9 mouse cellular contexts compared by ENCODE assay signal in genomic region chr5:114897374-114897793, GRCm38 (mm10). TPM values are rescaled to one million over a fixed set of nuclear protein-coding genes. Genes with fewer than 3 reads are reported as not detected.
DNase-seq lines count a peak whose midpoint lies in the region; ATAC-seq and TF ChIP-seq lines count a peak whose summit lies in the region.
"Had no signal": no experiment of that assay in that cellular context is flagged by ENCODE, and none has a peak within 500 bp of the region (broad histone marks: within the 10 kb centered on the region; RNA-seq: fewer than 3 reads in every experiment).

No protein-coding gene starts in this region.

- ATAC-seq in lung, embryonic 16.5 days (ENCODE audit: low read depth), result no peak
- ATAC-seq in stomach, embryonic 16.5 days (ENCODE audit: insufficient read depth, low FRiP score), result peak; percentile 37; the same call in 1 of the 2 replicates

- no peak for TF ChIP-seq POLR2A in kidney, adult 2 months (IDR thresholded peaks at IDR 0.05; ENCODE audit: low read depth, low read length)

- no peak for TF ChIP-seq CTCF in kidney, adult 2 months (conservative IDR thresholded peaks at IDR 0.05; ENCODE audit: insufficient read depth, insufficient read length, low read depth, low read length)

- H3K36me3 ChIP-seq in kidney, adult 2 months (ENCODE audit: control insufficient read depth, insufficient read depth, low read length), result no peaks in the 10 kb centered on the region
- no peaks in the 10 kb centered on the region for H3K36me3 ChIP-seq in lung, embryonic 16.5 days (ENCODE audit: control insufficient read depth, insufficient read depth, low read length)
- H3K36me3 ChIP-seq in stomach, embryonic 16.5 days (ENCODE audit: control insufficient read depth, insufficient read depth, low read length), result no peaks in the 10 kb centered on the region

- H3K9ac ChIP-seq in lung, embryonic 16.5 days (ENCODE audit: low read length), result peak overlapping the region; percentile 45
- H3K9ac ChIP-seq in stomach, embryonic 16.5 days (ENCODE audit: low read length), result peak overlapping the region; percentile 62

- peak overlapping the region; percentile 57 for H3K4me3 ChIP-seq in kidney, adult 2 months (ENCODE audit: insufficient read depth, low read depth, low read length)
- peak overlapping the region; percentile 43 for H3K4me3 ChIP-seq in lung, embryonic 16.5 days (ENCODE audit: low read length)
- H3K4me3 ChIP-seq in stomach, embryonic 16.5 days (replicated peaks; ENCODE audit: low read length), result peak overlapping the region; percentile 38

- 14% methylated on average over 7 of the region's 7 CpGs for WGBS in kidney, adult 2 months
- 8% methylated on average over 7 of the region's 7 CpGs for WGBS in lung, embryonic 16.5 days
- 9% methylated on average over 7 of the region's 7 CpGs for WGBS in stomach, embryonic 16.5 days

- H3K9me3 ChIP-seq in lung, embryonic 16.5 days (ENCODE audit: control insufficient read depth, low read length), result no peaks in the 10 kb centered on the region
- no peaks in the 10 kb centered on the region for H3K9me3 ChIP-seq in stomach, embryonic 16.5 days (replicated peaks; ENCODE audit: control insufficient read depth, low read length)

- no peaks in the 10 kb centered on the region for H3K4me1 ChIP-seq in kidney, adult 2 months (ENCODE audit: control insufficient read depth, insufficient read depth, low read length)
- H3K4me1 ChIP-seq in lung, embryonic 16.5 days (replicated peaks; ENCODE audit: control insufficient read depth, insufficient read depth, low read length), result peaks cover 4% of the 10 kb centered on the region; the same call in 1 of the 2 replicates
- H3K4me1 ChIP-seq in stomach, embryonic 16.5 days (ENCODE audit: control insufficient read depth, insufficient read depth, low read length), result peaks cover 8% of the 10 kb centered on the region; the same call in 1 of the 2 replicates

- peak overlapping the region; percentile 53 for H3K4me2 ChIP-seq in lung, embryonic 16.5 days (ENCODE audit: low read depth, low read length)
- H3K4me2 ChIP-seq in stomach, embryonic 16.5 days (ENCODE audit: low read depth, low read length), result peak overlapping the region; percentile 55

- H3K27ac ChIP-seq in kidney, adult 2 months (ENCODE audit: insufficient read depth, low read depth, low read length), result peak overlapping the region; percentile 75
- no peak overlapping the region for H3K27ac ChIP-seq in lung, embryonic 16.5 days (ENCODE audit: low read length)
- H3K27ac ChIP-seq in stomach, embryonic 16.5 days (ENCODE audit: low read length), result peak overlapping the region; percentile 53; the same call in 1 of the 2 replicates

- peak; percentile 86 for DNase-seq in CD4-positive helper T cell, adult 2 months (ENCODE audit: low read depth, low spot score)
- DNase-seq in NIH3T3 (ENCODE audit: low read depth), result peak; percentile 36
- DNase-seq in heart, adult 8-10 months (ENCODE audit: low spot score), result peak; percentile 76
- peak; percentile 75 for DNase-seq in kidney, adult 2 months
- no peak for DNase-seq in cerebellum, postnatal 4 days (ENCODE audit: low spot score in 2 of 2)
- DNase-seq in frontal cortex, postnatal 14 days (ENCODE audit: low spot score in 2 of 2), result no peak

- no peaks in the 10 kb centered on the region for H3K27me3 ChIP-seq in kidney, adult 2 months (replicated peaks; ENCODE audit: control insufficient read depth, insufficient read depth, low read length)
- no peaks in the 10 kb centered on the region for H3K27me3 ChIP-seq in lung, embryonic 16.5 days (ENCODE audit: control insufficient read depth, insufficient read depth, low read depth, low read length)
- H3K27me3 ChIP-seq in stomach, embryonic 16.5 days (ENCODE audit: control insufficient read depth, insufficient read depth, low read length), result no peaks in the 10 kb centered on the region

RNA-seq across cellular contexts. Expression of gene Oasl2, which starts 0.6 kb away (rescaled TPM):
- 1 to 10 TPM; 3.5 to 4.6 (median 4.3) TPM for total RNA-seq in heart, adult 8-10 months (2022)
- polyA plus RNA-seq in kidney, adult 2 months (2012; rRNA removed), result 10.2 and 11.2 TPM in 2 replicates
- 8.3 and 9.3 TPM in 2 replicates for polyA plus RNA-seq in lung, embryonic 16.5 days (2015; fragmentation: Nextera tagmentation; extraction: Ambion mirVana)
- polyA plus RNA-seq in stomach, embryonic 16.5 days (2015; fragmentation: Nextera tagmentation; extraction: Ambion mirVana), result 7.8 and 8.1 TPM in 2 replicates

RNA-seq across cellular contexts. Expression of gene Oasl1, which starts 25.7 kb away (rescaled TPM):
- under 1 TPM; 0.44 to 0.72 (median 0.59) TPM for total RNA-seq in heart, adult 8-10 months (2022)
- polyA plus RNA-seq in kidney, adult 2 months (2012; rRNA removed), result 4.3 and 5.7 TPM in 2 replicates
- 0.50 and 0.85 TPM in 2 replicates for polyA plus RNA-seq in lung, embryonic 16.5 days (2015; fragmentation: Nextera tagmentation; extraction: Ambion mirVana)
- polyA plus RNA-seq in stomach, embryonic 16.5 days (2015; fragmentation: Nextera tagmentation; extraction: Ambion mirVana), result 1.3 and 2.1 TPM in 2 replicates
- total RNA-seq: gastrocnemius, adult 8-10 months had no signal

RNA-seq across cellular contexts. Expression of gene Gm9936, which starts 38.9 kb away (rescaled TPM):
- total RNA-seq in heart, adult 8-10 months (2022), result not detected
- polyA plus RNA-seq in kidney, adult 2 months (2012; rRNA removed), result not detected in 2 replicates
- polyA plus RNA-seq in lung, embryonic 16.5 days (2015; fragmentation: Nextera tagmentation; extraction: Ambion mirVana), result 0.06 and 0.11 TPM in 2 replicates
- polyA plus RNA-seq in stomach, embryonic 16.5 days (2015; fragmentation: Nextera tagmentation; extraction: Ambion mirVana), result 0.18 TPM in 1 of 2 replicates, not detected in the other
- total RNA-seq: gastrocnemius, adult 8-10 months had no signal

RNA-seq across cellular contexts. Expression of gene 4930519G04Rik, which starts 43.9 kb away (rescaled TPM):
- total RNA-seq in heart, adult 8-10 months (2022), result not detected
- polyA plus RNA-seq in kidney, adult 2 months (2012; rRNA removed), result not detected in 2 replicates
- polyA plus RNA-seq in lung, embryonic 16.5 days (2015; fragmentation: Nextera tagmentation; extraction: Ambion mirVana), result not detected in 2 replicates
- not detected in 2 replicates for polyA plus RNA-seq in stomach, embryonic 16.5 days (2015; fragmentation: Nextera tagmentation; extraction: Ambion mirVana)
- total RNA-seq: gastrocnemius, adult 8-10 months had no signal

RNA-seq across cellular contexts. Expression of gene 2210016L21Rik, which starts 44.6 kb away (rescaled TPM):
- 10 to 100 TPM; 20.5 to 31.0 (median 28.6) TPM for total RNA-seq in heart, adult 8-10 months (2022)
- 23.5 and 26.1 TPM in 2 replicates for polyA plus RNA-seq in kidney, adult 2 months (2012; rRNA removed)
- polyA plus RNA-seq in lung, embryonic 16.5 days (2015; fragmentation: Nextera tagmentation; extraction: Ambion mirVana), result 48.0 and 49.2 TPM in 2 replicates
- 45.6 and 53.5 TPM in 2 replicates for polyA plus RNA-seq in stomach, embryonic 16.5 days (2015; fragmentation: Nextera tagmentation; extraction: Ambion mirVana)

Comparison
In these comparisons a context has a peak if more than half of its experiments do, and no peak if none do; other contexts are left out.
1. DNase-seq: peak in CD4-positive helper T cell, adult 2 months (single experiment), NIH3T3 (single experiment), heart, adult 8-10 months (single experiment) and kidney, adult 2 months (single experiment); none in cerebellum, postnatal 4 days (0 of 2) and frontal cortex, postnatal 14 days (0 of 2).
2. Peak in every context shown above with its lines, with median percentiles within 50 percentile points of each other: H3K4me3 ChIP-seq.